Mouse (Mus musculus) ZHBTc4 (cell line): ENCODE measurements around the gene B3glct.

Experiments
- DNase-seq: peaks from one replicate; pipeline ENCODE4 v3.0.0-alpha.2; 2011; ENCODE audit warnings: low read depth, low spot score

The B3glct gene

GRCm38 (mm10) chr5:149748640-149749580 lies 70.9 kb downstream of the B3glct start:
- peak; percentile 81 for DNase-seq

GRCm38 (mm10) chr5:149751861-149752260 lies 73.8 kb downstream of the B3glct start:
- DNase-seq, result peak; percentile 60

- no peak for DNase-seq
Measured at GRCm38 (mm10) chr5:149753073-149753472, 75.0 kb downstream of the B3glct start.

- DNase-seq, result no peak
Measured at GRCm38 (mm10) chr5:149767116-149767515, 89.1 kb downstream of the B3glct start.

- DNase-seq, result no peak
Measured at GRCm38 (mm10) chr5:149767651-149768301, 89.7 kb downstream of the B3glct start.

DNA sequence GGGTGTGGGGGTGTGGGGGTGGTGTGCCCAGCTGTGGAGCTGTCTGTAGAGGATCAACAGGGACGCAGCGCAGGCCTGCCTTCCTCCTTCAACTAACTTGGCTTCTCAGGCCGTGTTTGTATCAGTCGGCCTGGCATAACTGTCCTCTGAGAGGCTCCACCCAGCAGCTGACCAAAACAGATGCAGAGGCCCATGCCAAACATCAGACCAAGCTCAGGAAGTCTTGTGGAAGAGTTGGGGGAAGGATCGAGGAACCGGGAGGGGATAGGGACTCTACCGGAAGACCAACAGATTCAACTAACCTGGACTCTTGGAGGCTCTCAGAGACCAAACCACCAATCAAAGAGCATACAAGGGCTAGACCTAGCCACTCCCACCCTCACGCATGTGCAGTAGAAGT lies 91.6 kb downstream of the B3glct start:
- no peak for DNase-seq

DNA sequence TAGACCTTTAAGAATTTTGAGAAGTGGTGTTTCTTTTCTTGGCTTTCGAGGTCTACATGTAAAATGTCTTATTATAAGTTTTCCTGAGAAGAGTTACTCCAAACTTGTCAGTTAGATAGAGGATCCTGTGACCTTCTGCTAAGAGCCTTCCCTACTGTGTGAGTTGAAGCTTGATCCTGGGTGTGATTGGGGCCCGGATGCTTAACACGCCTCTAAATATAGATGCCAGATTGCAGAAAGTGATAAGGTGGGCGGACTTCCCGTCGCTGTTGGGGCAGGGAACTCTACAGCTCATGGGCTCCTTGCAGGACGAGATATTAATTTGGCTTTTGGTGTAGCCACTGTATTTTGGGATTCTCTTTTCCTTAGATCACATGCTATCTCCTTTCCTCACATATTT lies 98.0 kb downstream of the B3glct start:
- no peak for DNase-seq

- DNase-seq, result no peak
Measured at GRCm38 (mm10) chr5:149779740-149780139, 101.7 kb downstream of the B3glct start.

DNA sequence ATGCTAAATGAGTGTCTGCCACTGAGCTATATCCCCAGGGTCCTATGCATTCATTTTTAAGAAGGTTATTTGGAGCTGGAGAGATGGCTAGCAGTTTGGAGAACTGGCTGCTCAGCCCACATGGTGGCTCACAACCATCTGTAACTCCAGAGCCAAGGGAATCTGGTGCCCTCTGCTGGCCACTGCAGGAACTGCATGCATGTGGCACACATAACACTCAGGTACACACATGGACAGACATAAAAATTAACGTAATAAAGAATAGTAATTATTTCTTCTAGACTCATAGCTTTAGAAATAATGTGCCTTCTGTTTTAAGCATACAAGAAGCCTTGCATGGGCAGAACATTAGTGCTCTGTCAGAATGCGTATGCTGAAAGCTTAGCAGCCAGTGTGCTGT lies 102.4 kb downstream of the B3glct start:
- DNase-seq, result peak; percentile 81

DNA sequence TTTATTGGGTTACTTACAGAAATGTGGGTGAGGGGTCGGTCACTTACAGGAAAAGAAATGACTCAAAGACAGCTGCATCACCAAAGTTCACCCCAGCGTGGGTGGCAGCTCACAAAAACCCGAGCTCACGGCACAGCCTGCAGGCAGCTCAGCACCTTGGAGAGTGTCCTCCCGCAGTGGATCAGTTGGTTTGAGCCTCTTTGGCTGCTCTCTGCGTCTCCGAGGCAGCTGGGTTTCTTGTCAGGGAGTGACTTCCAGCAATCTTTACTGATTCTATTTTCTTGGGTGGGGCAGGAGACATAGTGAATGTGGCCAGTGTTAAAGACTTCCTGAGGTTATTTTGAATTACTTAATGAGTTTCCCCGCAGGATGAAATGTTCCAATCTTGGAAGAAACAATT lies 112.1 kb downstream of the B3glct start:
- peak; percentile 63 for DNase-seq

- no peak for DNase-seq
Measured at GRCm38 (mm10) chr5:149810071-149810470, 132.0 kb downstream of the B3glct start.

DNA sequence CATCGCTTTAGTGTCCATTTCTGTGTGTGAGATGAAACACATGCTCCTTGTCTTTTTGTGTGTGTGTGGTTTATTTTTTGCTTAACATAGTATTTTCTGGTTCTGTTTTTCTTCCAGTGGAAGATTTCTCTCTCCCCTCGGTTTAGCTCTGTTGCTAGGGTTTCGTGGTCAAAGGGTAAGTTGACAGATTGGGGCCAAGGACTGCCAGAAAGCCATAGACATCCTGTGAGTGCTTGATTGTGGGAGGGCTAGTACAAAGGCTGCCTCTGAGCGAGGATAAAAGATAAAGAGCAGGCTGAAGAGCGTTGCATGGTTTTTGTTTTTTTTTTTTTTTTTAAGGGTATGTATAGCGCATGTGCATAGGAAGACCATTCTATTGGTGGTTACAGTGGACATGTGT lies 133.8 kb downstream of the B3glct start:
- DNase-seq, result no peak
